Mouse (Mus musculus): ENCODE results near the gene Kcnk12. TPM values are rescaled to one million over a fixed set of nuclear protein-coding genes. Genes with fewer than 3 reads are reported as not detected.
A peak's percentile ranks its signal among the peaks of the same experiment; 100 is the strongest.

The Kcnk12 gene
- polyA plus RNA-seq (2014; fragmentation: Nextera tagmentation; extraction: Ambion mirVana) = 0.45 and 0.66 TPM in 2 replicates

DNA sequence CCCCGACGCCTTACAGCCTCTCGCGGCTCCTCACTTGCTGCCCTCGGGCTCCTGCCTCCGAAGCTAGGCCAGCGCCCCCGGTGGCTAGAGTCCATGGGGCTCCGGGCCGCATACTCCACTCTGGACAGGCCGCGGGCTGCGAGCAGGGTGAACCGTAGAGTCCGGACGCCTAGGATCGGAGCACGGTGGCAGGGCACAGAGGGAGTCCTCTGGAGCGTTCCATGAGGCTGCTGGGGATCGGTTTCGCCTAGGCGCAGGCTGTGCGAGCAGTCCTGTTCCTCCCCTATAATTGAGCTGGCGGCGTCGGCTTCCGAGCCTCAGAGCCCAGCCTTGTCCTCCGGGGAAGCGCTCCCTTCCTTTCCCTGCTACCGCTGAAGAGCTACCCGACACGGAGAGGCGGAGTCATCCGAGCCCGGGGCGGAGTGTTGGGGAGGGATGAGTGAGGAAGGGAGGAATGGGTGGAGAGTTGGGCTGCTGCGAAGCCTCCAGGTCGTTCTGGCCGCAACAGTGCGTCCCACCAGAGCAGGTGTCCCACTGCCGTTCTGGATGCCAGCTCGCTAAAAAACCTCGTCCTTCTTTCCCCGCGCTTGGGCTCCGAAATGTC lies at the start of gene Kcnk12:
Gene Kcnk12 (minus strand): TSS at position 307 of the 604 bp plus-strand sequence.
- Histone ChIP-seq H3K4me2 (ENCODE audit: low read depth, low read length) (peak within 1 kb of the TSS; percentile 74), H3K9me3 (replicated peaks; ENCODE audit: control insufficient read depth, low read length) (no peaks in the 10 kb centered on the region), H3K27ac (replicated peaks; ENCODE audit: low read depth, low read length) (no peak within 1 kb of the TSS), H3K27me3 (ENCODE audit: control insufficient read depth, insufficient read depth, low read length) (peaks cover 54% of the 10 kb centered on the region), H3K36me3 (replicated peaks; ENCODE audit: control insufficient read depth, insufficient read depth, low read depth, low read length) (no peaks in the 10 kb centered on the region), H3K4me3 (ENCODE audit: low read depth, low read length) (peak within 1 kb of the TSS; percentile 39), H3K9ac (replicated peaks; ENCODE audit: low read length) (no peak within 1 kb of the TSS), H3K4me1 (ENCODE audit: control insufficient read depth, insufficient read depth, low read length) (no peaks in the 10 kb centered on the region; the same call in 1 of the 2 replicates)
- DNase-seq (ENCODE audit: low spot score) (peak; percentile 62), ATAC-seq (replicated peaks; ENCODE audit: insufficient number of reproducible peaks, low FRiP score, low TSS enrichment, low read depth) (peak; percentile 45; the same call in 1 of the 2 replicates)
- WGBS = under 1% methylated on average over 46 of the region's 46 CpGs

DNA sequence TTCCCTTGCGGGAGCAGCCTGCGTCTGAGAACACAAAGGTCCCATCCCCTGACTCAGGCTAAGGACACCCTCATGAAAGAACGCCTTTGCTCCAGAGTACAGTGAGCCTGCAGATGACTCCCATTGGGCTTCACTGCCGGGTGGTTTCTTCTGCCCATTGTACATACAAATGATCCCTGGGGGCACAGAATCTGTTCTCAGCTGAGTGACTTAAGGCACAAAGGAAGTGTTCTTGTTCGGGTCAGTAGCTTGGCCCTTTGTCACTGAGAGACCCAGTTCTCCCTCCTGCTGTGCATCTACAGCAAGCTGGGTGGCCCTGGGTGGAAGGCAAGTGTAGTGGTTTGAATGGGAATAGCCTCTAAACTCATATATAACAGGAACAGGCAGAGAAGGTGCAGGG lies 44.4 kb upstream of the Kcnk12 start:
- ATAC-seq (replicated peaks; ENCODE audit: insufficient number of reproducible peaks, low FRiP score, low TSS enrichment, low read depth) (no peak), DNase-seq (ENCODE audit: low spot score) (no peak)
- no peak overlapping the region for H3K4me2 ChIP-seq (ENCODE audit: low read depth, low read length)
- H3K36me3 ChIP-seq (replicated peaks; ENCODE audit: control insufficient read depth, insufficient read depth, low read depth, low read length) = no peaks in the 10 kb centered on the region
- no peak overlapping the region for H3K4me3 ChIP-seq (ENCODE audit: low read depth, low read length)
- H3K9ac ChIP-seq (replicated peaks; ENCODE audit: low read length) = no peak overlapping the region
- WGBS = 78% methylated on average over 5 of the region's 5 CpGs
- no peaks in the 10 kb centered on the region for H3K27me3 ChIP-seq (ENCODE audit: control insufficient read depth, insufficient read depth, low read length)
- H3K9me3 ChIP-seq (replicated peaks; ENCODE audit: control insufficient read depth, low read length) = no peaks in the 10 kb centered on the region
- H3K27ac ChIP-seq (replicated peaks; ENCODE audit: low read depth, low read length) = no peak overlapping the region
- no peaks in the 10 kb centered on the region for H3K4me1 ChIP-seq (ENCODE audit: control insufficient read depth, insufficient read depth, low read length)

DNA sequence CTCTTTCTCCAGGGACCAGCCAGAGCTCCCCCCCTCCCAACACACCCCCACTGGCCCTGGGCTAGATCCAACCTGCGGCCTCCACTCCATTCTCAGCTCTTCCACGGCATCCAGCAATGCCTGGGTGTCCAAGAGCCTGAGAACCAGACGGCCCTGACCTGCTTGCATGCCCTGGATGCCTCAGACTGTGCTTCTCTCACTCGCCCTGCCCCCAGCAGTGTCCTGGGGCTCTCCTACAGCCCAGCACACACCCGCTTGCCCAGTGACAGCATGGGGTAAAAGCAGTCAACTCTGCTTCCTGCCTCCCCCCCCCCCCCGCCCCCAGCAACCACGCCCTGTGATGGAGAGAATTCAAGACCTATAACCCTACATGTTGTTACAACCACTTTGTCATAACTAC lies 42.3 kb upstream of the Kcnk12 start:
- Histone ChIP-seq H3K9ac (replicated peaks; ENCODE audit: low read length) (no peak overlapping the region), H3K4me3 (ENCODE audit: low read depth, low read length) (no peak overlapping the region), H3K9me3 (replicated peaks; ENCODE audit: control insufficient read depth, low read length) (no peaks in the 10 kb centered on the region), H3K4me1 (ENCODE audit: control insufficient read depth, insufficient read depth, low read length) (no peaks in the 10 kb centered on the region), H3K36me3 (replicated peaks; ENCODE audit: control insufficient read depth, insufficient read depth, low read depth, low read length) (no peaks in the 10 kb centered on the region), H3K4me2 (ENCODE audit: low read depth, low read length) (no peak overlapping the region), H3K27ac (replicated peaks; ENCODE audit: low read depth, low read length) (no peak overlapping the region), H3K27me3 (ENCODE audit: control insufficient read depth, insufficient read depth, low read length) (no peaks in the 10 kb centered on the region)
- WGBS = 74% methylated on average over 7 of the region's 7 CpGs
- no peak for ATAC-seq (replicated peaks; ENCODE audit: insufficient number of reproducible peaks, low FRiP score, low TSS enrichment, low read depth)
- no peak for DNase-seq (ENCODE audit: low spot score)

DNA sequence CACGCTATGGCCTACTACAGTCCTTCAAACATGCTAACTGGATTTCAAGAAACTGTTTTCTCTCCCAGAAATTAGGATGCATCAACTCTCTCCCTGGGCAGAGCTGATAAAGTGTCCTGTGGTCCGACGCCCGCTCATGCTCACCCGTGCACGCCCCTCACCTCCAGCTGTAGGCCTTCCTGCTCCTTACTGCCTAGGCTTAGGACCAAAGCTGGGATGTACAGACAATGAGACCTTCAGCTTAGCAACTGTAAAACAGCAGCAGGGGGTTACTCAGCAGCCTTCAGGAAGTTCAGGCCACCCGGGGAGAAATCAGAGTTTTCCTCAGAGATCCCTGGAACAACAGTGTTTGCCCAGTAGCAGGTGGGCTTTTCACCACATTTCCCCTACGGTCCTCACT lies 37.1 kb upstream of the Kcnk12 start:
- no peaks in the 10 kb centered on the region for H3K27me3 ChIP-seq (ENCODE audit: control insufficient read depth, insufficient read depth, low read length)
- H3K4me1 ChIP-seq (ENCODE audit: control insufficient read depth, insufficient read depth, low read length) = no peaks in the 10 kb centered on the region
- H3K36me3 ChIP-seq (replicated peaks; ENCODE audit: control insufficient read depth, insufficient read depth, low read depth, low read length) = no peaks in the 10 kb centered on the region
- no peak overlapping the region for H3K27ac ChIP-seq (replicated peaks; ENCODE audit: low read depth, low read length)
- no peak for ATAC-seq (replicated peaks; ENCODE audit: insufficient number of reproducible peaks, low FRiP score, low TSS enrichment, low read depth)
- H3K9me3 ChIP-seq (replicated peaks; ENCODE audit: control insufficient read depth, low read length) = no peaks in the 10 kb centered on the region
- H3K4me3 ChIP-seq (ENCODE audit: low read depth, low read length) = no peak overlapping the region
- H3K9ac ChIP-seq (replicated peaks; ENCODE audit: low read length) = no peak overlapping the region
- H3K4me2 ChIP-seq (ENCODE audit: low read depth, low read length) = no peak overlapping the region
- DNase-seq (ENCODE audit: low spot score) = no peak
- 24% methylated on average over 8 of the region's 8 CpGs for WGBS

DNA sequence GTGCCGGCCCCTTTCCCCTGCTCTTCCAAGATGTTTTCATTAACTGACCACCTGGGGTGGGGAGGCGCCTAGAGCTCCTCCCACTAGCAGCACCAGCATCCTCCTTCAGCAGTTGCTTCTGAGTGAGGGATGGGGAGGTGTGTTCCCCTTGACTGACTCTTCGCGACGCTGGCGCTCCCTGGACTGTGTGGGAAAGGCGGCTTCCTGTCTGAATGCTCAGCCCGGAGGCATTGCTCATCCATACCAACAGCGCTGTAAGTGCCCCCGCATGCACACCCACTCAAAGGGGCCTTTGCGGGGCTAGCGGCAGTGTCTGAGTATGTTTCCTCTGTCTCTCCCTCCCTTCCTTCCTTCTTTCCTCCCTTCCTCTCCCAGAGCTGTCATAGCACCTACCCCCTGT lies 29.1 kb upstream of the Kcnk12 start:
- peaks cover 4% of the 10 kb centered on the region; the same call in 1 of the 2 replicates for H3K27me3 ChIP-seq (ENCODE audit: control insufficient read depth, insufficient read depth, low read length)
- 25% methylated on average over 12 of the region's 12 CpGs for WGBS
- H3K36me3 ChIP-seq (replicated peaks; ENCODE audit: control insufficient read depth, insufficient read depth, low read depth, low read length) = no peaks in the 10 kb centered on the region
- no peak overlapping the region for H3K4me3 ChIP-seq (ENCODE audit: low read depth, low read length)
- H3K4me2 ChIP-seq (ENCODE audit: low read depth, low read length) = peak overlapping the region; percentile 7; the same call in 1 of the 2 replicates
- no peaks in the 10 kb centered on the region for H3K4me1 ChIP-seq (ENCODE audit: control insufficient read depth, insufficient read depth, low read length)
- no peak overlapping the region for H3K9ac ChIP-seq (replicated peaks; ENCODE audit: low read length)
- peak; percentile 25 for DNase-seq (ENCODE audit: low spot score)
- H3K27ac ChIP-seq (replicated peaks; ENCODE audit: low read depth, low read length) = no peak overlapping the region
- no peak for ATAC-seq (replicated peaks; ENCODE audit: insufficient number of reproducible peaks, low FRiP score, low TSS enrichment, low read depth)
- no peaks in the 10 kb centered on the region for H3K9me3 ChIP-seq (replicated peaks; ENCODE audit: control insufficient read depth, low read length)

DNA sequence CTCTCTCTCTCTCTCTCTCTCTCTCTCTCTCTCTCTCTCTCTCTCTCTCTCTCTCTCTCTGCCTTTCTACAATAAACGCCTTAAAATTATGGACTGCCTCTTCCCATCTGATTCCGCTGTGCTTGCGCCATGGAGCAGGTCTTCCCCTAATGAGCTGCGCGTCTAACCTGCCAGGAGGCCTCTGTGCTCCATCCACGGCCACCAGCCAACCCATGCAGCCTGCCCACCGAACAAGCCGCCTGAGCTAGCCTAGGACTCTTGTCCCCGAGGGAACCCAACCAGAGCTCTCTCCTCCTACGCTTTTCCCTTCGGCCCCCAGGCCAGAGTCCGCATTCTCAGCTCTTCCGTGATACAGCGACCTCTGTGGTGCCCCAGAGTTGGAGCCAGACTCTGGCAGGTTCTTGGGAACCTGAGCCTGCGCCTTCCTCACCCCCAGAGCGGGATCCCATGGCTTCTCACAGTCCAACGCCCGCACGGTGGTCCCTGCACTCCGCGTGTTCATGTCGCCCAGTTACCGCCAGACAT lies 28.3 kb upstream of the Kcnk12 start:
- DNase-seq (ENCODE audit: low spot score) = peak; percentile 5
- no peaks in the 10 kb centered on the region for H3K9me3 ChIP-seq (replicated peaks; ENCODE audit: control insufficient read depth, low read length)
- ATAC-seq (replicated peaks; ENCODE audit: insufficient number of reproducible peaks, low FRiP score, low TSS enrichment, low read depth) = no peak
- peak overlapping the region; percentile 11 for H3K4me2 ChIP-seq (ENCODE audit: low read depth, low read length)
- H3K27ac ChIP-seq (replicated peaks; ENCODE audit: low read depth, low read length) = no peak overlapping the region
- 28% methylated on average over 23 of the region's 23 CpGs for WGBS
- H3K27me3 ChIP-seq (ENCODE audit: control insufficient read depth, insufficient read depth, low read length) = peaks cover 4% of the 10 kb centered on the region; the same call in 1 of the 2 replicates
- H3K4me1 ChIP-seq (ENCODE audit: control insufficient read depth, insufficient read depth, low read length) = no peaks in the 10 kb centered on the region
- no peaks in the 10 kb centered on the region for H3K36me3 ChIP-seq (replicated peaks; ENCODE audit: control insufficient read depth, insufficient read depth, low read depth, low read length)
- H3K9ac ChIP-seq (replicated peaks; ENCODE audit: low read length) = no peak overlapping the region
- H3K4me3 ChIP-seq (ENCODE audit: low read depth, low read length) = no peak overlapping the region

DNA sequence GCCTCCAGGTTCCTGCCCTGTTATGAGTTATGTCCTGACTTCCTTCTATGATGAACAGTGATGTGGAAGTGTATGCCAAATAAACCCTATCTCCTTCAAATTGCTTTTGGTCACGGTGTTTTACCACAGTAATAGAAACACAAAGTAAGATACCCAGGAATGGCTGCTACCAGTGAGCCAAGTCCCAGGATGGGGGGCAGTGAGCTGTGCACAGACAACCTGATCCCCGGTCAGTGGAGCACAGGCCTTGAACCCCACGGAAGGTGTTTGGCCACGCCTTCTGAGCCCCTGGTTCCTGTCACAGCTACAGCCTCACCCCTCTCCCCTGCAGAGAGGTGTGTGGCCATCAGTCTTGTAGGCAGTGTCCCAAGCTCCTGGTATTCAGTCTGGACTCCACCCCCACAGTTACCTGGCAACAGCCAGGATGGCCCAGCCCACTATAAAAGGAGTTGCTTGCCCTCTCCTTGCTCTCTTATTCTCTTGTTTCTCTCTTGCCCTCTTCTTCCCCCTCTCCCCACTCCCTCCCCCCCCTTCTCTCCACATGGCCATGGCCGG lies 27.7 kb upstream of the Kcnk12 start:
- WGBS = 26% methylated on average over 5 of the region's 5 CpGs
- Histone ChIP-seq H3K4me2 (ENCODE audit: low read depth, low read length) (no peak overlapping the region), H3K9me3 (replicated peaks; ENCODE audit: control insufficient read depth, low read length) (no peaks in the 10 kb centered on the region), H3K4me1 (ENCODE audit: control insufficient read depth, insufficient read depth, low read length) (no peaks in the 10 kb centered on the region), H3K36me3 (replicated peaks; ENCODE audit: control insufficient read depth, insufficient read depth, low read depth, low read length) (no peaks in the 10 kb centered on the region), H3K27ac (replicated peaks; ENCODE audit: low read depth, low read length) (no peak overlapping the region), H3K27me3 (ENCODE audit: control insufficient read depth, insufficient read depth, low read length) (peaks cover 4% of the 10 kb centered on the region; the same call in 1 of the 2 replicates), H3K4me3 (ENCODE audit: low read depth, low read length) (no peak overlapping the region), H3K9ac (replicated peaks; ENCODE audit: low read length) (no peak overlapping the region)
- ATAC-seq (replicated peaks; ENCODE audit: insufficient number of reproducible peaks, low FRiP score, low TSS enrichment, low read depth) (no peak), DNase-seq (ENCODE audit: low spot score) (no peak)

DNA sequence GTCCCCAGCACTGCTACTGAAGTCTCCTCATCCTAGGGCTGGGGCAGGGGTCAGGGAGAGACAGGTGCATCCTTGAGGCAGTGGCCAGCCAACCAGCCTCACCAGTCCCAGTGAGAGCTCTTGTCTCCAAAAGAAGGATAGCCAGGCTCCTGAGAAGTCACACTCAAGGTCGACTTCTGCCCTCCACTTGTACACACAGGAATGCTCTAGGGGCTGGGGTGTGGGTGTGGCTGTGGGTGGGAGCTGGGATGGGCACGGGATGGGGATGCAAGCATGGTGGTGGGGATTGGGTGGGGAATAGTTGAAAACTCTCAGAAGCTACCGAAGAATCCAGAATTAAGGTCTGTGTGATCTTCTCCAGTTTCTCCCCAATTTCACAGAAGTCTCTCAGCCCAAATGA lies 25.2 kb upstream of the Kcnk12 start:
- H3K4me1 ChIP-seq (ENCODE audit: control insufficient read depth, insufficient read depth, low read length) = no peaks in the 10 kb centered on the region
- H3K27ac ChIP-seq (replicated peaks; ENCODE audit: low read depth, low read length) = no peak overlapping the region
- peaks cover 4% of the 10 kb centered on the region; the same call in 1 of the 2 replicates for H3K27me3 ChIP-seq (ENCODE audit: control insufficient read depth, insufficient read depth, low read length)
- ATAC-seq (replicated peaks; ENCODE audit: insufficient number of reproducible peaks, low FRiP score, low TSS enrichment, low read depth) = no peak
- no peak for DNase-seq (ENCODE audit: low spot score)
- H3K36me3 ChIP-seq (replicated peaks; ENCODE audit: control insufficient read depth, insufficient read depth, low read depth, low read length) = no peaks in the 10 kb centered on the region
- no peak overlapping the region for H3K9ac ChIP-seq (replicated peaks; ENCODE audit: low read length)
- H3K9me3 ChIP-seq (replicated peaks; ENCODE audit: control insufficient read depth, low read length) = no peaks in the 10 kb centered on the region
- no peak overlapping the region for H3K4me3 ChIP-seq (ENCODE audit: low read depth, low read length)
- no peak overlapping the region for H3K4me2 ChIP-seq (ENCODE audit: low read depth, low read length)
- WGBS = 80% methylated on average over 3 of the region's 3 CpGs

Data from embryonic facial prominence, embryonic 11.5 days (tissue).